Mouse (Mus musculus) liver, postnatal 0 days (tissue): Measurements from ENCODE around the gene Zfhx3. TPM values are rescaled to one million over a fixed set of nuclear protein-coding genes. Genes with fewer than 3 reads are reported as not detected.

Experiments
- ATAC-seq: fragments of 200-750 bp; cut with Nextera tagmentation; 2 replicates; pipeline ENCODE4 v1.8.0; 2017; ENCODE audit warnings: mild to moderate bottlenecking, moderate library complexity
- DNase-seq: peaks from one replicate; pipeline ENCODE4 v3.0.0-alpha.2; 2016
- H3K27ac ChIP-seq: fragments of 300-500 bp; sonication (generic); 2 replicates; pipeline ENCODE4 v1.5.1; 2014; ENCODE audit warnings: antibody characterized with exemption, moderate library complexity, mild to moderate bottlenecking, low read depth
- H3K27me3 ChIP-seq: fragments of 300-500 bp; sonication (generic); 2 replicates; pipeline ENCODE4 v1.6.1; 2014; ENCODE audit warnings: low read length, control low read depth, mixed read lengths; ENCODE audit not compliant: insufficient read depth
- H3K36me3 ChIP-seq: fragments of 300-500 bp; sonication (generic); replicated peaks from 2 replicates; pipeline ENCODE4 v1.6.1; 2014; ENCODE audit warnings: mild to moderate bottlenecking, control low read depth, low read length, moderate library complexity, mixed read lengths; ENCODE audit not compliant: insufficient read depth
- H3K4me1 ChIP-seq: fragments of 300-500 bp; sonication (generic); 2 replicates; pipeline ENCODE4 v1.6.1; 2014; ENCODE audit warnings: antibody characterized with exemption, mild to moderate bottlenecking, control low read depth; ENCODE audit not compliant: insufficient read depth
- H3K4me2 ChIP-seq: fragments of 300-500 bp; sonication (generic); 2 replicates; pipeline ENCODE4 v1.6.1; 2014; ENCODE audit warnings: low read depth, mild to moderate bottlenecking, low read length, moderate library complexity, mixed read lengths
- H3K4me3 ChIP-seq: fragments of 300-500 bp; sonication (generic); 2 replicates; pipeline ENCODE4 v1.5.1; 2014; ENCODE audit warnings: low read depth, low read length
- H3K9ac ChIP-seq: fragments of 300-500 bp; sonication (generic); replicated peaks from 2 replicates; pipeline ENCODE4 v1.6.1; 2014; ENCODE audit warnings: mild to moderate bottlenecking, moderate library complexity
- H3K9me3 ChIP-seq: fragments of 300-500 bp; sonication (generic); 2 replicates; pipeline ENCODE4 v1.6.1; 2016; ENCODE audit warnings: mild to moderate bottlenecking, control low read depth, low read length, mixed read lengths
- CTCF ChIP-seq: sonication (generic); IDR thresholded peaks from 2 replicates; pipeline ENCODE4 v1.5.1; 2016; ENCODE audit warnings: antibody characterized with exemption, low read depth
- EP300 ChIP-seq: IDR thresholded peaks from 2 replicates; pipeline ENCODE4 v1.6.1; 2016; ENCODE audit warnings: antibody characterized with exemption, low read depth, mild to moderate bottlenecking
- WGBS: fragments of 180-500 bp; shearing (Covaris S2); extraction: QIAGEN DNeasy Blood & Tissue Kit; methylation state at CpG from one replicate; pipeline ENCODE4 v1.1.7; 2014; ENCODE audit not compliant: insufficient replicate concordance; 5-methylcytosine and 5-hydroxymethylcytosine counted together
- polyA plus RNA-seq: library from polyadenylated mRNA; unstranded; fragments of >200 nt; fragmentation: Nextera tagmentation; extraction: Ambion mirVana; gene quantifications from 2 replicates; pipeline ENCODE4 v1.2.1, GENCODE M21; 2015

The Zfhx3 gene
- polyA plus RNA-seq, 1 experiment from 2014 or later, result 1.2 TPM

DNA sequence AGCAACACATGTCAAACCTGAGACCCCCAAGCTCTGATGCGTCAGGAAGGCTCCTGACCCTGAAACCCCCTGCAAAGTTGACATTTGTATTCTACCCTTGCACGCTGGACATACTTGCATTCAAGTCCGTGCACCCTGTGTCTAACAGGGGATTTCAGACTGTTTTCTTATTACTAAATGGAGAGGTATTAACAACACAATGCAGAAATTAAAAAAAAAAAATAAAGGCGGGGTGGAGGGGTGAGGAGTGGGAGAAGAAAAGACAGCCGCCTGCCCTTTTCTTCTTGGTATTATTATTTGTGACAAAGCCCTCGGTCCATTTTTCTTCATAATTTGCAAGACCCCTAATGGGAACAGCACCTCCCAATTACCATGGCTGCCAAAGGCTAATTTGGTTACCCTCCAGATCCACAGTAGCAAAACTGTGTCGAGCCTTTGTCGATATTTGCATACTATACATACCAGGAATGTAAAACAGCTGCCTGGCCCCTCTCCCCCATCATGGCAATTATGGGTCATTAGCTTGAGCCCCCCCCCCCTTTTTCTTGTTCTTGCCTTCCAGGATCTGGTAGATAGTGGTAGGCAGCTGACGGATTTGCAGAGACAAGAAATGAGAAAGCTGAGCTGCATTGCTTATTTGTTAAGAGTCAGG is 358.6 kb downstream of the Zfhx3 start:
- no peaks in the 10 kb centered on the region for H3K27me3 ChIP-seq
- no peaks in the 10 kb centered on the region for H3K36me3 ChIP-seq
- no peaks in the 10 kb centered on the region for H3K4me1 ChIP-seq
- ATAC-seq (no peak), DNase-seq (no peak)
- 68% methylated on average over 9 of the region's 9 CpGs for WGBS
- no peak overlapping the region for H3K9ac ChIP-seq
- H3K27ac ChIP-seq, result no peak overlapping the region
- TF ChIP-seq EP300 (no peak), CTCF (no peak)
- no peaks in the 10 kb centered on the region for H3K9me3 ChIP-seq
- H3K4me3 ChIP-seq, result no peak overlapping the region
- H3K4me2 ChIP-seq, result no peak overlapping the region

DNA sequence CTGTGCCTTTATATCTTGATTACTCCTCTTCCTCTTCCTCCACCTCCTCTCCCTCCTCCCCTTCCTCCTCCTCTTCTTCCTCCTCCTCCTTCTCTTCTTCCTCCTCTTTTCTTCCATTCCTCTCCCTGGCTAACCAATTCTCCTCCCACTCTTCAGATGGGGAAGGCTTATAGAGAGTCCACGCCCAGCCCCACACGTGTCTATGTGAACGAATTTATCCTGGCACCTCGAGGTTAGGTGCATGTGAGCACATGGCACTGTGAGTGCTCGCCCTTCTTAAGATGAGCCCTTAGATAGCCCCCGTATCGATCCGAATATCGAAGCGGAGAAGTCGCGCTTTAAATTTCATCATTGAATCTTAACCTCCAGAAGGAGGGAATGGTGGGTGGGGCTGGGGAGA is 359.2 kb downstream of the Zfhx3 start:
- Histone ChIP-seq H3K36me3 (no peaks in the 10 kb centered on the region), H3K4me2 (no peak overlapping the region), H3K4me3 (no peak overlapping the region), H3K9ac (no peak overlapping the region), H3K27me3 (no peaks in the 10 kb centered on the region), H3K4me1 (no peaks in the 10 kb centered on the region), H3K9me3 (no peaks in the 10 kb centered on the region), H3K27ac (no peak overlapping the region)
- no peak for TF ChIP-seq CTCF
- TF ChIP-seq EP300, result no peak
- ATAC-seq (no peak), DNase-seq (no peak)
- 79% methylated on average over 12 of the region's 12 CpGs for WGBS

- no peaks in the 10 kb centered on the region for H3K4me1 ChIP-seq
- H3K27ac ChIP-seq, result no peak overlapping the region
- no peak overlapping the region for H3K4me3 ChIP-seq
- DNase-seq (no peak), ATAC-seq (no peak)
- no peaks in the 10 kb centered on the region for H3K9me3 ChIP-seq
- H3K4me2 ChIP-seq, result no peak overlapping the region
- H3K36me3 ChIP-seq, result no peaks in the 10 kb centered on the region
- WGBS, result 50% methylated on average over 3 of the region's 3 CpGs
- no peak overlapping the region for H3K9ac ChIP-seq
- no peaks in the 10 kb centered on the region for H3K27me3 ChIP-seq
- no peak for TF ChIP-seq EP300
- TF ChIP-seq CTCF, result no peak
These were observed 362.9 kb downstream of the Zfhx3 start for GRCm38 (mm10) chr8:108305368-108305767.

GRCm38 (mm10) chr8:108309525-108310246 is 367.2 kb downstream of the Zfhx3 start:
- TF ChIP-seq CTCF (no peak), EP300 (no peak)
- Histone ChIP-seq H3K9me3 (no peaks in the 10 kb centered on the region), H3K4me3 (no peak overlapping the region), H3K4me2 (no peak overlapping the region), H3K9ac (no peak overlapping the region), H3K36me3 (no peaks in the 10 kb centered on the region), H3K27me3 (no peaks in the 10 kb centered on the region), H3K27ac (no peak overlapping the region), H3K4me1 (no peaks in the 10 kb centered on the region)
- no peak for DNase-seq
- WGBS, result 79% methylated on average over 14 of the region's 14 CpGs
- ATAC-seq, result no peak

- no peak for DNase-seq
- H3K9ac ChIP-seq, result no peak overlapping the region
- H3K4me2 ChIP-seq, result no peak overlapping the region
- H3K36me3 ChIP-seq, result no peaks in the 10 kb centered on the region
- H3K4me3 ChIP-seq, result no peak overlapping the region
- 40% methylated on average over 8 of the region's 8 CpGs for WGBS
- H3K9me3 ChIP-seq, result no peaks in the 10 kb centered on the region
- no peaks in the 10 kb centered on the region for H3K4me1 ChIP-seq
- no peaks in the 10 kb centered on the region for H3K27me3 ChIP-seq
- TF ChIP-seq CTCF (no peak), EP300 (no peak)
- ATAC-seq, result no peak
- no peak overlapping the region for H3K27ac ChIP-seq
These were observed 372.6 kb downstream of the Zfhx3 start for GRCm38 (mm10) chr8:108315046-108315445.

DNA sequence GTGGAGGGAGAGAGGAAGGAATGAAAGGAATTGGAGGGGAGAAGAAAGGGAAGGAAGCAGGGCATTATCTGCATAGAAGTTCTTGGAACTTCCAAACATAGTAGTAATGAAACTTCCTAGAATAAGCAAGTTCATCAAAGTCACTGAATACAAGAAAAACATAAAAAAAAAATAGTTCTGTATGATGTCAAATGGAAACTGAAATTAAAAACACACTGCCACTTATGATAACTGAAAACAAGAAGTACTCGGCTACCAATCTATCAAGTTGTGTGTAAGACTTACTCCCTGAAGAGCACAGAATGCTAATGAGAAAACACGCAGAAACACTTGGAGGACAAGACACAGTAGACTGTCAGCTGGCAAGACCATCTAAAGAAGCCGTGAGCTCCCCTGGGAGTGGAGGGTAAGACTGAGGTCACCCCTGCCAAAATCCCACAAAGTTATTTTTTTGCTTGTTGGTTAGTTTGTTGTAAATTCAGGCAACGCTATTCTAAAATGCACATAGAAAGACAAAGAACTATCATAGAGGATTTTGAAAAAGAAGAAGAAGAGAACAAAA is 375.2 kb downstream of the Zfhx3 start:
- ATAC-seq, result no peak
- Histone ChIP-seq H3K27me3 (no peaks in the 10 kb centered on the region), H3K4me1 (no peaks in the 10 kb centered on the region), H3K4me3 (no peak overlapping the region), H3K27ac (no peak overlapping the region), H3K9me3 (no peaks in the 10 kb centered on the region), H3K4me2 (no peak overlapping the region), H3K36me3 (no peaks in the 10 kb centered on the region), H3K9ac (no peak overlapping the region)
- DNase-seq, result no peak
- TF ChIP-seq CTCF (no peak), EP300 (no peak)
- WGBS, result 61% methylated on average over 4 of the region's 4 CpGs
